Mouse (Mus musculus) limb, embryonic 14.5 days (tissue): ENCODE data around the gene Sec14l5. TPM values are rescaled to one million over a fixed set of nuclear protein-coding genes. Genes with fewer than 3 reads are reported as not detected.

Experiments used
- ATAC-seq: fragments of 200-750 bp; cut with Nextera tagmentation; 2 replicates; pipeline ENCODE4 v1.8.0; 2017; ENCODE audit warnings: low read depth, moderate number of reproducible peaks, moderate TSS enrichment; ENCODE audit not compliant: low FRiP score
- DNase-seq: peaks from one replicate; pipeline ENCODE4 v3.0.0-alpha.2; 2015; ENCODE audit warnings: low spot score
- H3K27ac ChIP-seq: fragments of 300-500 bp; sonication (generic); replicated peaks from 2 replicates; pipeline ENCODE4 v1.5.1; 2014; ENCODE audit warnings: low read depth, mild to moderate bottlenecking, low read length, moderate library complexity, mixed read lengths
- H3K27me3 ChIP-seq: fragments of 300-500 bp; sonication (generic); 2 replicates; pipeline ENCODE4 v1.6.1; 2014; ENCODE audit warnings: low read length, mixed read lengths; ENCODE audit not compliant: control insufficient read depth, insufficient read depth
- H3K36me3 ChIP-seq: fragments of 300-500 bp; sonication (generic); 2 replicates; pipeline ENCODE4 v1.6.1; 2014; ENCODE audit warnings: mild to moderate bottlenecking, low read length, moderate library complexity, mixed read lengths; ENCODE audit not compliant: control insufficient read depth, insufficient read depth
- H3K4me1 ChIP-seq: fragments of 300-500 bp; sonication (generic); 2 replicates; pipeline ENCODE4 v1.6.1; 2014; ENCODE audit warnings: antibody characterized with exemption, low read length, mixed read lengths; ENCODE audit not compliant: control insufficient read depth, insufficient read depth
- H3K4me2 ChIP-seq: fragments of 300-500 bp; sonication (generic); replicated peaks from 2 replicates; pipeline ENCODE4 v1.6.1; 2014; ENCODE audit warnings: low read depth, mild to moderate bottlenecking, low read length, moderate library complexity; ENCODE audit not compliant: severe bottlenecking
- H3K4me3 ChIP-seq: fragments of 300-500 bp; sonication (generic); replicated peaks from 2 replicates; pipeline ENCODE4 v1.5.1; 2014; ENCODE audit warnings: low read length
- H3K9ac ChIP-seq: fragments of 300-500 bp; sonication (generic); 2 replicates; pipeline ENCODE4 v1.6.1; 2014; ENCODE audit warnings: mild to moderate bottlenecking, low read depth, low read length, moderate library complexity; ENCODE audit not compliant: severe bottlenecking
- H3K9me3 ChIP-seq: fragments of 300-500 bp; sonication (generic); 2 replicates; pipeline ENCODE4 v1.6.1; 2016; ENCODE audit warnings: low read length; ENCODE audit not compliant: control insufficient read depth
- POLR2A ChIP-seq: fragments of 200-500 bp; IDR thresholded peaks from 2 replicates; pipeline ENCODE4 v1.8.0; 2012; ENCODE audit warnings: inconsistent platforms, mild to moderate bottlenecking, moderate library complexity, borderline replicate concordance; ENCODE audit not compliant: insufficient read depth, insufficient read length; ENCODE audit errors: extremely low read depth
- WGBS: fragments of 180-500 bp; shearing (Covaris S2); extraction: QIAGEN DNeasy Blood & Tissue Kit; methylation state at CpG from one replicate; pipeline ENCODE4 v1.1.7; 2014; 5-methylcytosine and 5-hydroxymethylcytosine counted together
- polyA plus RNA-seq, 2 experiments: library from polyadenylated mRNA; depleted of rRNA in 1 of 2; stranded (reverse) in 1 of 2; unstranded in 1 of 2; fragments of >200 nt; fragmentation: Nextera tagmentation in 1 of 2; extraction: Ambion mirVana in 1 of 2; gene quantifications; 2 replicates each; pipeline versions ENCODE4 v1.2.1 to v1.2.3; 2012 to 2014

The Sec14l5 gene
- polyA plus RNA-seq, 2 experiments = 0.10 to 0.45 TPM

DNA sequence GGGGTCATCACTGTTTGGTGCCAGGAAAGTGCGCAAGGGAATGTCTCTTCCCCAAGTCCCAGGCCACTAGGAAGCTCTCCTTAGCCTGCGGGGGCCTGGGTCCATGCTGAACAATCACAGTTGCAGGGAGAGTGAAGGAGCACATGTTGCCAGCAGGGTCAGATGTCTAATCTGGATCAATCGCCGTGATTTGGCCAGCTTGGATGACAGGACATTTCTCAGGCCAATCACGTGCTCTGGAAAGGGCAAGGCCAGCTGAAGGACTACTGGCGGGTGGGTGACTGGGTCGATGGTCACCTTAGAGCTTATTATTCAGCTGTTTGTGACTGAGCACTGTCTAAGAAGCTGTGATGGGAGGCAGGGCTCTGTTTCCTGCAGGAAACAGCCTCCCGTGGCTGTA lies 37.2 kb downstream of the Sec14l5 start:
- WGBS = 50% methylated on average over 8 of the region's 8 CpGs
- no peak overlapping the region for H3K4me2 ChIP-seq
- H3K4me1 ChIP-seq = no peaks in the 10 kb centered on the region
- DNase-seq = no peak
- no peak overlapping the region for H3K27ac ChIP-seq
- no peaks in the 10 kb centered on the region for H3K9me3 ChIP-seq
- TF ChIP-seq POLR2A = no peak
- H3K36me3 ChIP-seq = no peaks in the 10 kb centered on the region
- H3K4me3 ChIP-seq = no peak overlapping the region
- H3K9ac ChIP-seq = no peak overlapping the region
- ATAC-seq = no peak
- no peaks in the 10 kb centered on the region for H3K27me3 ChIP-seq

DNA sequence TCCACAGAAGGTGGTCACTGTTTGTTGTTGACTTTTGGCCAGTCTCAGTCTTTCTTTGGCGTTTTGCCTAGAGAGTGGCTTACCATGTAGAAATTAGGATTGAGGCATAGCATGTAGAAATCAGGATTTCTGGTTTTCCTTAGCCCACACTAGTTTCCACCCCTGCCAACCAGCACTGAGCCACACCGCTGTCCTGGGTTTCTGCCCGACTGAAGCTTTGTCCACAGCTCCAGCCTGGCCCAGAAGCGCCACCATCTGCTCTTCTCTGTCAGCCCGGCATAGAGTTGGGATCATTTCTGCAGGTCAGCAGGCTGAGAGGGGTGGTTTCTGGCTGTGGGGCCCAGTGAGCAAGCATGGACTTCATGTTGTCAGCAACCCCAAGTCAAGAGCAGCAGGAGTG lies 38.0 kb downstream of the Sec14l5 start:
- no peak overlapping the region for H3K27ac ChIP-seq
- no peaks in the 10 kb centered on the region for H3K9me3 ChIP-seq
- no peak overlapping the region for H3K9ac ChIP-seq
- no peak overlapping the region for H3K4me2 ChIP-seq
- no peak for DNase-seq
- H3K27me3 ChIP-seq = no peaks in the 10 kb centered on the region
- H3K4me3 ChIP-seq = no peak overlapping the region
- TF ChIP-seq POLR2A = no peak
- 78% methylated on average over 5 of the region's 5 CpGs for WGBS
- H3K36me3 ChIP-seq = no peaks in the 10 kb centered on the region
- H3K4me1 ChIP-seq = no peaks in the 10 kb centered on the region
- ATAC-seq = no peak

DNA sequence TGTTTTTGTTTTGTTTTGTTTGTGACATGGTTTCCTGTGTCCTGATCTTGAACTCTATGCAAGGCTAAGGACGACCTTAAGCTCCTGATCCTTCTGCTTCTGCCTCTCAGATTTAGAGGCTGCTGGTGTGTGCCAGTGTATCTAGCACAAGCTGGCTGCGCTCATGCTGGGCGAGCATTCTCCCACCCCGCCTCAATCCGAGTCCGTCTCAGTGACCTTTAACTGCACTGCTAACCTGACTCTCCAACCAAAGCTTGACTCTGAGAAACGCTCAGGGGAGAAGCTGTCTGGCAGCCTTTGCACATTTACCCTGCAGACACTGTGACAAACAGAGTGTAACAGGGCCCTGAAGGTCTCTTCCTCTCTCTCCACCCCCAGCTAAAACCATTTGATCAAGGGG lies 38.8 kb downstream of the Sec14l5 start:
- Histone ChIP-seq H3K4me2 (no peak overlapping the region), H3K4me1 (no peaks in the 10 kb centered on the region), H3K36me3 (no peaks in the 10 kb centered on the region), H3K27ac (no peak overlapping the region), H3K9ac (no peak overlapping the region), H3K9me3 (no peaks in the 10 kb centered on the region), H3K4me3 (no peak overlapping the region), H3K27me3 (no peaks in the 10 kb centered on the region)
- ATAC-seq = no peak
- DNase-seq = no peak
- 67% methylated on average over 7 of the region's 7 CpGs for WGBS
- no peak for TF ChIP-seq POLR2A

- Histone ChIP-seq H3K4me3 (no peak overlapping the region), H3K27ac (no peak overlapping the region), H3K27me3 (no peaks in the 10 kb centered on the region), H3K4me2 (no peak overlapping the region), H3K9me3 (no peaks in the 10 kb centered on the region), H3K9ac (no peak overlapping the region), H3K4me1 (no peaks in the 10 kb centered on the region), H3K36me3 (no peaks in the 10 kb centered on the region)
- no peak for ATAC-seq
- no peak for TF ChIP-seq POLR2A
- no peak for DNase-seq
- 74% methylated on average over 7 of the region's 7 CpGs for WGBS
These were observed 39.3 kb downstream of the Sec14l5 start for GRCm38 (mm10) chr16:5186234-5186633.

GRCm38 (mm10) chr16:5195080-5195479 lies 48.2 kb downstream of the Sec14l5 start:
- no peak overlapping the region for H3K27ac ChIP-seq
- no peak overlapping the region for H3K9ac ChIP-seq
- H3K27me3 ChIP-seq = no peaks in the 10 kb centered on the region
- H3K4me1 ChIP-seq = no peaks in the 10 kb centered on the region
- no peaks in the 10 kb centered on the region for H3K9me3 ChIP-seq
- 24% methylated on average over 6 of the region's 6 CpGs for WGBS
- DNase-seq = peak; percentile 53
- TF ChIP-seq POLR2A = no peak
- no peak overlapping the region for H3K4me2 ChIP-seq
- ATAC-seq = no peak
- H3K36me3 ChIP-seq = peaks cover 7% of the 10 kb centered on the region; the same call in 1 of the 2 replicates
- no peak overlapping the region for H3K4me3 ChIP-seq

DNA sequence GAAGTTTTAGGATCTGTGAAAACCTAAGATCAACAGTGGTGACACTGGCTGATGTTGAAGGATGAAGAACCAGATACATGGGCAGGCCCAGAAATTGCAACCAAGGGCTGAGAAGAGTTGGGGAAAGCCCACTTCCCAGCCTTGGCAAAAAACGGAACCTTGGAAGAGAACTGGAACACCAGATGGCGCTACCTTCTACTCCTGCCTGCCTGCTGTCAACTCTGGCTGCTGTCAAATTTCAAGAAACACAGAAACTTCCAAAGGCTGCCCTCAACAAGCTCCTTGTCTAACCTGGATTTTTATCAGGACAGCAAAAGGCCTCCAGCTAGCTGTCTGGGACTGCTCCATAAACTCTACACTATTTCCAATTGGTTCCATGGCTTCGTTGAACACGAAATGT lies 55.8 kb downstream of the Sec14l5 start:
- H3K27me3 ChIP-seq = no peaks in the 10 kb centered on the region
- DNase-seq = peak; percentile 56
- ATAC-seq = no peak
- TF ChIP-seq POLR2A = no peak
- H3K4me3 ChIP-seq = peak overlapping the region; percentile 73; the same call in 1 of the 2 replicates
- no peak overlapping the region for H3K27ac ChIP-seq
- peak overlapping the region; percentile 96 for H3K4me2 ChIP-seq
- H3K9ac ChIP-seq = no peak overlapping the region
- H3K9me3 ChIP-seq = no peaks in the 10 kb centered on the region
- H3K4me1 ChIP-seq = 0 out of 2 replicates have a peak, but pooled peaks cover 5% of the 10 kb centered on the region
- WGBS = 12% methylated on average over 4 of the region's 4 CpGs
- peaks cover 7% of the 10 kb centered on the region; the same call in 1 of the 2 replicates for H3K36me3 ChIP-seq
